Mouse (Mus musculus): ENCODE measurements around the gene Gm4737.

GRCm38 (mm10) chr16:46165305-46165704, 10.4 kb upstream of the Gm4737 start:
- no peak for TF ChIP-seq POLR2A (IDR thresholded peaks at IDR 0.05; ENCODE audit: borderline replicate concordance, extremely low read depth, insufficient read depth, insufficient read length, poor library complexity, severe bottlenecking)
- no peak for TF ChIP-seq CTCF (IDR thresholded peaks at IDR 0.05; ENCODE audit: borderline replicate concordance, extremely low read depth, insufficient read depth, insufficient read length)
